In the genomic region with DNA sequence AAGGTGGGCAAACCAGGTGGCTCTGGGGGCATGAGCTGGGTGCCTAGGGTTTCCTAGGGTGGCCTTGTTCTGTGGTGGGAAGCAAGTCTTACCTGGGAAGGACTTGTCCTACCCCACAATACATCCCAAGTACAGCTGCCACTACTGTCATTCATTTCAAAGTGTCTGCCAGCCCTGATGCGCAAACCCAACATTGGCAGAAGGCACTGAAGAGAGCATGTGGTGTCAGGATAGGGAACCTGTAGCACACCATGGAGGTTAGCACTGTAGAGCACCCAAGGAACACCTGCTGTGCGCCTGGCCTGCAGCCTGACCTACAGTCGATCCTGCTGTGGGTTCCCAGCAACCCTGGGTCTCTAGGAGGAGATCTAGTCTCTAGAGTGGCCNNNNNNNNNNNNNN, we compare ENCODE assay signal across 19 mouse cellular contexts. TPM values are rescaled to one million over a fixed set of nuclear protein-coding genes. Genes with fewer than 3 reads are reported as not detected.
DNase-seq lines count a peak whose midpoint lies in the region; ATAC-seq and TF ChIP-seq lines count a peak whose summit lies in the region.
"Had no signal": no experiment of that assay in that cellular context is flagged by ENCODE, and none has a peak within 500 bp of the region (broad histone marks: within the 10 kb centered on the region; RNA-seq: fewer than 3 reads in every experiment).

No protein-coding gene starts in this region.

- no peak for ATAC-seq in heart, postnatal 0 days (ENCODE audit: insufficient read depth, low read depth)
- ATAC-seq in liver, embryonic 13.5 days (ENCODE audit: low read depth), result no peak
- ATAC-seq: forebrain, embryonic 14.5 days; midbrain, embryonic 13.5 days had no signal

- H3K36me3 ChIP-seq in heart, postnatal 0 days (replicated peaks; ENCODE audit: control insufficient read depth, insufficient read depth, low read length), result no peaks in the 10 kb centered on the region
- no peaks in the 10 kb centered on the region for H3K36me3 ChIP-seq in heart, adult 2 months (ENCODE audit: control insufficient read depth, insufficient read depth, low read length)
- peaks cover 80 to 91% of the 10 kb centered on the region in 2 experiments for H3K36me3 ChIP-seq in CH12.LX (replicated peaks in 1 of 2; ENCODE audit: control insufficient read depth in 1 of 2, insufficient read depth in 1 of 2, low read length in 1 of 2)
- no peaks in the 10 kb centered on the region for H3K36me3 ChIP-seq in liver, embryonic 13.5 days
- H3K36me3 ChIP-seq: embryonic facial prominence, embryonic 12.5 days; midbrain, embryonic 13.5 days; neural tube, embryonic 13.5 days; stomach, embryonic 15.5 days had no signal

- no peak for TF ChIP-seq RAD21 in CH12.LX (IDR thresholded peaks at IDR 0.05; ENCODE audit: low read depth, low read length)

- H3K79me2 ChIP-seq in heart, adult 2 months (replicated peaks; ENCODE audit: control insufficient read depth, insufficient read depth, low read length), result no peaks in the 10 kb centered on the region
- H3K79me2 ChIP-seq in CH12.LX (replicated peaks; ENCODE audit: control insufficient read depth, extremely low read depth, insufficient read depth, poor library complexity, severe bottlenecking), result peaks cover 18% of the 10 kb centered on the region

- in situ Hi-C loops in CH12.LX (cut with MboI; ENCODE audit: low pct_ligation_motif_present, low pct_unique_long_range_greater_than_20kb, low sequenced_read_pairs), result no loop called here

- dilution Hi-C loops in CH12.LX (cut with MboI; ENCODE audit: extremely low pct_ligation_motif_present, extremely low pct_unique_long_range_greater_than_20kb, low sequenced_read_pairs), result no loop called here

- TF ChIP-seq CTCF in heart, postnatal 0 days (IDR thresholded peaks at IDR 0.05; ENCODE audit: low read depth), result no peak
- no peak for TF ChIP-seq CTCF in heart, adult 2 months (IDR thresholded peaks at IDR 0.05)
- TF ChIP-seq CTCF in CH12.LX (conservative IDR thresholded peaks at IDR 0.05 in 1 of 2, IDR thresholded peaks at IDR 0.05 in 1 of 2; ENCODE audit: low read depth in 2 of 2, low read length in 2 of 2), result no peak

- H3K9me3 ChIP-seq in heart, postnatal 0 days (replicated peaks; ENCODE audit: control insufficient read depth, low read length), result peaks cover 8% of the 10 kb centered on the region
- H3K9me3 ChIP-seq in CH12.LX (replicated peaks; ENCODE audit: low read length), result no peaks in the 10 kb centered on the region
- H3K9me3 ChIP-seq in liver, embryonic 13.5 days (replicated peaks), result no peaks in the 10 kb centered on the region
- H3K9me3 ChIP-seq: embryonic facial prominence, embryonic 12.5 days; stomach, embryonic 15.5 days had no signal

- H3K9ac ChIP-seq in heart, postnatal 0 days (replicated peaks; ENCODE audit: low read depth, low read length), result no peak overlapping the region; the same call in 1 of the 2 replicates
- no peak overlapping the region for H3K9ac ChIP-seq in heart, adult 2 months (ENCODE audit: low read depth, low read length)
- no peak overlapping the region for H3K9ac ChIP-seq in CH12.LX (ENCODE audit: insufficient read depth, low read depth)
- no peak overlapping the region for H3K9ac ChIP-seq in liver, embryonic 13.5 days
- H3K9ac ChIP-seq: embryonic facial prominence, embryonic 12.5 days; hindbrain, embryonic 14.5 days; midbrain, embryonic 13.5 days; neural tube, embryonic 13.5 days; stomach, embryonic 15.5 days had no signal

- H3K27me3 ChIP-seq in heart, postnatal 0 days (ENCODE audit: control insufficient read depth, insufficient read depth, low read length), result no peaks in the 10 kb centered on the region
- no peaks in the 10 kb centered on the region for H3K27me3 ChIP-seq in heart, adult 2 months (ENCODE audit: control insufficient read depth, insufficient read depth, low read length)
- H3K27me3 ChIP-seq in CH12.LX (replicated peaks), result no peaks in the 10 kb centered on the region
- H3K27me3 ChIP-seq in liver, embryonic 13.5 days, result no peaks in the 10 kb centered on the region
- H3K27me3 ChIP-seq: embryonic facial prominence, embryonic 12.5 days; midbrain, embryonic 13.5 days; neural tube, embryonic 13.5 days; stomach, embryonic 15.5 days had no signal

- intact Hi-C loops in heart, adult 2 months (cut with DNase I), result no loop called here
- intact Hi-C loops in left cerebral cortex, postnatal 10 days (cut with DNase I), result no loop called here

- H3K27ac ChIP-seq in heart, postnatal 0 days (ENCODE audit: low read depth), result peak overlapping the region; percentile 20; the same call in 1 of the 2 replicates
- no peak overlapping the region for H3K27ac ChIP-seq in heart, adult 2 months
- H3K27ac ChIP-seq in CH12.LX (ENCODE audit: insufficient read depth, low read depth), result 0 out of 2 replicates have a peak overlapping the region, but pooled peaks have one; percentile 11
- no peak overlapping the region; the same call in 1 of the 2 replicates for H3K27ac ChIP-seq in liver, embryonic 13.5 days
- H3K27ac ChIP-seq: embryonic facial prominence, embryonic 12.5 days; hindbrain, embryonic 14.5 days; midbrain, embryonic 13.5 days; neural tube, embryonic 13.5 days; stomach, embryonic 15.5 days had no signal

- H3K4me2 ChIP-seq in heart, postnatal 0 days (ENCODE audit: low read depth, low read length), result peak overlapping the region; percentile 30; the same call in 1 of the 2 replicates
- no peak overlapping the region for H3K4me2 ChIP-seq in CH12.LX (ENCODE audit: insufficient read depth, low read depth, poor library complexity, severe bottlenecking)
- H3K4me2 ChIP-seq in liver, embryonic 13.5 days, result peak overlapping the region; percentile 32
- H3K4me2 ChIP-seq: embryonic facial prominence, embryonic 12.5 days; hindbrain, embryonic 14.5 days; midbrain, embryonic 13.5 days; neural tube, embryonic 13.5 days; stomach, embryonic 15.5 days had no signal

- peak overlapping the region; percentile 19; the same call in 1 of the 2 replicates for H3K4me3 ChIP-seq in heart, postnatal 0 days (ENCODE audit: low read depth, low read length)
- H3K4me3 ChIP-seq in heart, adult 2 months, result no peak overlapping the region
- H3K4me3 ChIP-seq in CH12.LX (replicated peaks in 1 of 3; ENCODE audit: low read depth in 2 of 3, low read length in 2 of 3, poor library complexity in 1 of 3), result no peak overlapping the region
- 0 out of 2 replicates have a peak overlapping the region, but pooled peaks have one; percentile 9 for H3K4me3 ChIP-seq in liver, embryonic 13.5 days (replicated peaks)
- H3K4me3 ChIP-seq: embryonic facial prominence, embryonic 12.5 days; erythroblast, embryonic 14.5 days; midbrain, embryonic 13.5 days; neural tube, embryonic 13.5 days; stomach, embryonic 15.5 days had no signal

- WGBS in heart, postnatal 0 days, result 76% methylated on average over 3 of the region's 3 CpGs
- 80% methylated on average over 3 of the region's 3 CpGs for WGBS in heart, adult 2 months
- 68% methylated on average over 3 of the region's 3 CpGs for WGBS in liver, embryonic 13.5 days (ENCODE audit: insufficient replicate concordance)

- no peak for DNase-seq in heart, postnatal 0 days (ENCODE audit: low spot score)
- DNase-seq in heart, adult 2 months, result no peak
- no peak for DNase-seq in CH12.LX (ENCODE audit: extremely low read depth)
- DNase-seq in liver, embryonic 13.5 days, result no peak
- peak; percentile 35 to 38 for DNase-seq in thymus, postnatal 10 days (ENCODE audit: low spot score in 2 of 2)
- no peak for DNase-seq in left cerebral cortex, postnatal 10 days (ENCODE audit: extremely low spot score in 1 of 2, low spot score in 2 of 2)
- DNase-seq in cerebellum, adult 11 months, result no peak
- DNase-seq: cerebellum, adult 9-11 months; gastrocnemius, postnatal 14 days; heart, postnatal 36 days; kidney, adult 8-10 months; left cerebral cortex, postnatal 4 days had no signal

- no peaks in the 10 kb centered on the region for H3K4me1 ChIP-seq in heart, postnatal 0 days (ENCODE audit: control insufficient read depth, insufficient read depth)
- H3K4me1 ChIP-seq in heart, adult 2 months (ENCODE audit: control insufficient read depth, insufficient read depth, low read length), result no peaks in the 10 kb centered on the region
- peaks cover 15 to 90% of the 10 kb centered on the region in 2 experiments for H3K4me1 ChIP-seq in CH12.LX (ENCODE audit: control insufficient read depth in 1 of 2, insufficient read depth in 2 of 2)
- H3K4me1 ChIP-seq in liver, embryonic 13.5 days (replicated peaks), result peaks cover 9% of the 10 kb centered on the region; the same call in 1 of the 2 replicates
- H3K4me1 ChIP-seq: stomach, embryonic 15.5 days had no signal

- TF ChIP-seq EP300 in heart, postnatal 0 days (IDR thresholded peaks at IDR 0.05; ENCODE audit: low read depth), result no peak
- no peak for TF ChIP-seq EP300 in heart, adult 2 months (IDR thresholded peaks at IDR 0.05; ENCODE audit: insufficient read depth, low read depth, low read length)
- TF ChIP-seq EP300 in CH12.LX (IDR thresholded peaks at IDR 0.05; ENCODE audit: low read length), result no peak

- no peak for TF ChIP-seq POLR2A in heart, adult 2 months (IDR thresholded peaks at IDR 0.05; ENCODE audit: insufficient read depth, low read depth, low read length)
- TF ChIP-seq POLR2A in CH12.LX (IDR thresholded peaks at IDR 0.05; ENCODE audit: low read depth, low read length), result no peak; the same call in 1 of the 2 replicates

TF ChIP-seq in CH12.LX, 34 proteins besides CTCF, POLR2A, EP300 and RAD21:
- TF ChIP-seq USF1 (IDR thresholded peaks at IDR 0.05; ENCODE audit: low read depth, low read length), result no peak
- no peak for TF ChIP-seq ZMIZ1 (IDR thresholded peaks at IDR 0.05; ENCODE audit: low read depth, low read length)
- TF ChIP-seq SIN3A (IDR thresholded peaks at IDR 0.05; ENCODE audit: low read length), result no peak
- TF ChIP-seq ZC3H11A (IDR thresholded peaks at IDR 0.05; ENCODE audit: low read depth, low read length), result no peak
- TF ChIP-seq CHD1 (IDR thresholded peaks at IDR 0.05; ENCODE audit: low read depth, low read length), result no peak
- TF ChIP-seq GABPA (IDR thresholded peaks at IDR 0.05; ENCODE audit: insufficient replicate concordance, low read depth, low read length), result no peak
- no peak for TF ChIP-seq KAT2A (IDR thresholded peaks at IDR 0.05; ENCODE audit: insufficient replicate concordance, low read length)

RNA-seq across cellular contexts. Expression of gene Il21r, which starts 27.8 kb away (rescaled TPM):
- 0.19 TPM in 1 of 2 replicates, not detected in the other for total RNA-seq in heart, postnatal 0 days (2014; rRNA removed; ENCODE audit: low replicate concordance)
- 0.12 and 0.19 TPM in 2 replicates for polyA plus RNA-seq in heart, postnatal 0 days (2015; fragmentation: Nextera tagmentation; extraction: Ambion mirVana)
- under 1 TPM; 0.48 to 0.60 TPM for total RNA-seq in heart, adult 2 months (2021)
- 1.8 and 2.3 TPM in 2 replicates for polyA plus RNA-seq in heart, adult 2 months (2012; rRNA removed)
- total RNA-seq in CH12.LX (2012; rRNA removed) (129 and 142 TPM in 2 replicates), CH12.LX (2014; rRNA removed) (95.5 and 103 TPM in 2 replicates)
- polyA plus RNA-seq in CH12.LX (2012; ENCODE audit: insufficient read length, low read depth), result 191 and 252 TPM in 2 replicates
- polyA plus RNA-seq in liver, embryonic 13.5 days (2015; fragmentation: Nextera tagmentation; extraction: Ambion mirVana), result 0.95 and 1.1 TPM in 2 replicates
- total RNA-seq in left cerebral cortex, postnatal 10 days (2021), result 1 to 10 TPM in 1 of 2 experiments, under 1 TPM in 1; 0.90 to 1.0 TPM

Comparison
In these comparisons a context has a peak if more than half of its experiments do, and no peak if none do; other contexts are left out.
1. H3K27ac ChIP-seq: peak in heart, postnatal 0 days (single experiment) and CH12.LX (single experiment); none in heart, adult 2 months (single experiment) and liver, embryonic 13.5 days (single experiment).
2. H3K4me3 ChIP-seq: peak in heart, postnatal 0 days (single experiment) and liver, embryonic 13.5 days (single experiment); none in heart, adult 2 months (single experiment) and CH12.LX (0 of 3).
3. DNase-seq: peak in thymus, postnatal 10 days (2 of 2); none in heart, postnatal 0 days (single experiment), heart, adult 2 months (0 of 2), CH12.LX (single experiment), liver, embryonic 13.5 days (single experiment), left cerebral cortex, postnatal 10 days (0 of 2) and cerebellum, adult 11 months (single experiment).
4. RNA of gene Il21r, which starts 27.8 kb away (total RNA-seq): 95.5 to 142 TPM in CH12.LX; 0.90 to 1.0 TPM in left cerebral cortex, postnatal 10 days, 0.48 to 0.60 TPM in heart, adult 2 months and 0.19 TPM in heart, postnatal 0 days; every median in the first group is over 10 times any median in the second.